Mouse (Mus musculus): ENCODE data around the gene Rln3.

GRCm38 (mm10) chr8:84089277-84089676 lies 44.5 kb upstream of the Rln3 start:
- TF ChIP-seq POLR2A (IDR thresholded peaks at IDR 0.05; ENCODE audit: low read depth, low read length) (no peak), CTCF (IDR thresholded peaks at IDR 0.05; ENCODE audit: borderline replicate concordance, insufficient read depth, low read length) (no peak)

Data from embryonic fibroblast, embryonic 13.5 days (primary cell).